ENCODE assay signal across 9 mouse cellular contexts in genomic region chr1:132880161-132881005, GRCm38 (mm10). TPM values are rescaled to one million over a fixed set of nuclear protein-coding genes. Genes with fewer than 3 reads are reported as not detected.
DNase-seq lines count a peak whose midpoint lies in the region; ATAC-seq and TF ChIP-seq lines count a peak whose summit lies in the region.
"Had no signal": no experiment of that assay in that cellular context is flagged by ENCODE, and none has a peak within 500 bp of the region (broad histone marks: within the 10 kb centered on the region; RNA-seq: fewer than 3 reads in every experiment).

Gene Lrrn2, plus strand, starts transcription at chr1:132880273.

- H3K27ac ChIP-seq in embryonic fibroblast, embryonic 13.5 days (ENCODE audit: insufficient read depth, low read length) = no peak within 1 kb of the TSS
- peak within 1 kb of the TSS; percentile 58 for H3K27ac ChIP-seq in heart, embryonic 16.5 days (ENCODE audit: low read length)
- H3K27ac ChIP-seq in lung, postnatal 0 days (ENCODE audit: low read length) = no peak within 1 kb of the TSS

- peak within 1 kb of the TSS; percentile 50 for H3K4me3 ChIP-seq in embryonic fibroblast, embryonic 13.5 days (ENCODE audit: insufficient read depth, low read length)
- H3K4me3 ChIP-seq in heart, embryonic 16.5 days (ENCODE audit: low read length) = peak within 1 kb of the TSS; percentile 73
- peak within 1 kb of the TSS; percentile 42 for H3K4me3 ChIP-seq in lung, postnatal 0 days (ENCODE audit: low read depth, low read length)

- TF ChIP-seq POLR2A in embryonic fibroblast, embryonic 13.5 days (IDR thresholded peaks at IDR 0.05; ENCODE audit: low read depth, low read length) = no peak

- under 1% methylated on average over 71 of the region's 80 CpGs for WGBS in heart, embryonic 16.5 days
- WGBS in lung, postnatal 0 days = 1% methylated on average over 60 of the region's 80 CpGs

- peaks cover 30% of the 10 kb centered on the region for H3K27me3 ChIP-seq in heart, embryonic 16.5 days (ENCODE audit: control insufficient read depth, insufficient read depth, low read length)
- H3K27me3 ChIP-seq in lung, postnatal 0 days (replicated peaks; ENCODE audit: insufficient read depth, low read length) = peaks cover 37% of the 10 kb centered on the region

- H3K36me3 ChIP-seq in heart, embryonic 16.5 days (ENCODE audit: control insufficient read depth, insufficient read depth) = no peaks in the 10 kb centered on the region
- H3K36me3 ChIP-seq in lung, postnatal 0 days (ENCODE audit: insufficient read depth, low read length) = no peaks in the 10 kb centered on the region

- peak; percentile 49 for ATAC-seq in heart, embryonic 16.5 days (replicated peaks; ENCODE audit: extremely low read depth, insufficient read depth, low FRiP score)
- ATAC-seq in lung, postnatal 0 days = peak; percentile 56

- peak; percentile 65 for DNase-seq in ES-CJ7 (ENCODE audit: low read depth, low spot score)
- peak; percentile 89 for DNase-seq in brain, adult 2 months (ENCODE audit: low read depth, low spot score)
- peak; percentile 75 to 80 for DNase-seq in layer of hippocampus, postnatal 10 days (ENCODE audit: low spot score in 2 of 2)
- peak; percentile 45 for DNase-seq in lung, postnatal 0 days (ENCODE audit: low spot score)
- peak; percentile 88 to 91 for DNase-seq in right cerebral cortex, postnatal 10 days (ENCODE audit: low spot score in 2 of 2)
- DNase-seq in spleen, adult 12 weeks (ENCODE audit: low spot score) = no peak

- peak within 1 kb of the TSS; percentile 90 for H3K4me2 ChIP-seq in heart, embryonic 16.5 days (ENCODE audit: low read depth, low read length)
- H3K4me2 ChIP-seq in lung, postnatal 0 days (replicated peaks; ENCODE audit: low read depth, low read length) = peak within 1 kb of the TSS; percentile 86

- H3K9ac ChIP-seq in heart, embryonic 16.5 days (ENCODE audit: low read length) = peak within 1 kb of the TSS; percentile 81
- H3K9ac ChIP-seq in lung, postnatal 0 days (replicated peaks; ENCODE audit: low read depth) = no peak within 1 kb of the TSS

- TF ChIP-seq EP300 in lung, postnatal 0 days (IDR thresholded peaks at IDR 0.05) = no peak

- no peaks in the 10 kb centered on the region for H3K9me3 ChIP-seq in heart, embryonic 16.5 days (replicated peaks; ENCODE audit: control insufficient read depth, low read length)
- H3K9me3 ChIP-seq in lung, postnatal 0 days (ENCODE audit: low read length) = no peaks in the 10 kb centered on the region

- TF ChIP-seq CTCF in embryonic fibroblast, embryonic 13.5 days (IDR thresholded peaks at IDR 0.05; ENCODE audit: borderline replicate concordance, insufficient read depth, low read length) = no peak
- TF ChIP-seq CTCF in lung, postnatal 0 days (IDR thresholded peaks at IDR 0.05) = no peak

- H3K4me1 ChIP-seq in embryonic fibroblast, embryonic 13.5 days (ENCODE audit: control insufficient read depth, insufficient read depth, low read length) = no peaks in the 10 kb centered on the region
- peaks cover 18% of the 10 kb centered on the region for H3K4me1 ChIP-seq in heart, embryonic 16.5 days (ENCODE audit: control insufficient read depth, insufficient read depth, low read length)
- peaks cover 4% of the 10 kb centered on the region; the same call in 1 of the 2 replicates for H3K4me1 ChIP-seq in lung, postnatal 0 days (ENCODE audit: insufficient read depth, low read depth, low read length)

RNA-seq across cellular contexts. Expression of gene Lrrn2, which starts in this region (rescaled TPM):
- 0.46 and 0.70 TPM in 2 replicates for polyA plus RNA-seq in embryonic fibroblast, embryonic 13.5 days (2011; ENCODE audit: insufficient read length, low read depth, missing spikeins)
- polyA plus RNA-seq in heart, embryonic 16.5 days (2015; fragmentation: Nextera tagmentation; extraction: Ambion mirVana) = 8.4 and 9.3 TPM in 2 replicates
- total RNA-seq in layer of hippocampus, postnatal 10 days (2021) = 100 to 1,000 TPM; 168 to 185 TPM
- polyA plus RNA-seq in lung, postnatal 0 days (2015; fragmentation: Nextera tagmentation; extraction: Ambion mirVana) = 0.63 and 0.67 TPM in 2 replicates
- total RNA-seq: neutrophil, adult 5-6 weeks had no signal

Comparison
In these comparisons a context has a peak if more than half of its experiments do, and no peak if none do; other contexts are left out.
1. Peak in DNase-seq, ATAC-seq, H3K4me3 ChIP-seq and H3K4me2 ChIP-seq in lung, postnatal 0 days; RNA of the gene not detected or under 1 TPM.